Mouse (Mus musculus) stomach, postnatal 0 days (tissue): ENCODE results near the gene Ube2z.

Experiments
- CTCF ChIP-seq: IDR thresholded peaks from 2 replicates; pipeline ENCODE4 v1.5.1; 2016; ENCODE audit warnings: antibody characterized with exemption, low read depth, mild to moderate bottlenecking, moderate library complexity
- EP300 ChIP-seq: optimal IDR thresholded peaks from 2 replicates; pipeline ENCODE3; 2016; ENCODE audit warnings: antibody characterized with exemption

DNA sequence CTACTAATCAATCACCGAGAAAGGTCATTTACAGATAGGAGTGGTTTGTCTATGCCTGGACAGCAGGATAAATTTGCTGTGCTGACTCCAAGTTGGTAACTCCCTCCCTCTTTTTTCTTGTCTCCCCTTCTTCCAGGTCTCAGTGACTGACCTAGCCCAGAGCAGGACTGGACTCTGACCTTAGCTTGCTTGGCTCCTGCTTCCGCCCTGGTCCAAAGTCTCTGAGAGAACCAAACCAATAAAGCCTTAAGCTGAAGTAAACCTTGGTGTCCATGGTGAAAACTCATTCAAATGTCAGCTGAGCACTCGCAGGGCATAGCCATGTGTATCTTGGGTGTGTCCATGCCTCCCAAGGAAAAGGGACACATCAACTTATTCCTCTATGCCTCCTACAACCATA lies 34.6 kb downstream of the Ube2z start:
- TF ChIP-seq CTCF: no peak
- TF ChIP-seq EP300: no peak
